Mouse (Mus musculus) intestine, postnatal 0 days (tissue): ENCODE results near the gene Rnf212b. TPM values are rescaled to one million over a fixed set of nuclear protein-coding genes. Genes with fewer than 3 reads are reported as not detected.

Source experiments
- ATAC-seq: fragments of 200-750 bp; cut with Nextera tagmentation; 2 replicates; pipeline ENCODE4 v1.8.0; 2017; ENCODE audit warnings: mild to moderate bottlenecking, moderate TSS enrichment, moderate library complexity
- H3K27ac ChIP-seq: fragments of 300-500 bp; sonication (generic); 2 replicates; pipeline ENCODE4 v1.5.1; 2014; ENCODE audit warnings: mild to moderate bottlenecking, low read depth, low read length, moderate library complexity
- H3K27me3 ChIP-seq: fragments of 300-500 bp; sonication (generic); replicated peaks from 2 replicates; pipeline ENCODE4 v1.6.1; 2014; ENCODE audit warnings: low read length, mixed read lengths; ENCODE audit not compliant: control insufficient read depth, insufficient read depth
- H3K36me3 ChIP-seq: fragments of 300-500 bp; sonication (generic); 2 replicates; pipeline ENCODE4 v1.6.1; 2014; ENCODE audit warnings: mild to moderate bottlenecking, moderate library complexity; ENCODE audit not compliant: control insufficient read depth, insufficient read depth
- H3K4me1 ChIP-seq: fragments of 300-500 bp; sonication (generic); replicated peaks from 2 replicates; pipeline ENCODE4 v1.6.1; 2014; ENCODE audit warnings: antibody characterized with exemption, low read length, mixed read lengths; ENCODE audit not compliant: control insufficient read depth, insufficient read depth
- H3K4me2 ChIP-seq: fragments of 300-500 bp; sonication (generic); replicated peaks from 2 replicates; pipeline ENCODE4 v1.6.1; 2014; ENCODE audit warnings: low read depth, mild to moderate bottlenecking, moderate library complexity
- H3K4me3 ChIP-seq: fragments of 300-500 bp; sonication (generic); 2 replicates; pipeline ENCODE4 v1.5.1; 2014; ENCODE audit warnings: low read depth, low read length
- H3K9ac ChIP-seq: fragments of 300-500 bp; sonication (generic); 2 replicates; pipeline ENCODE4 v1.6.1; 2014; ENCODE audit warnings: mild to moderate bottlenecking, low read depth, low read length
- H3K9me3 ChIP-seq: fragments of 300-500 bp; sonication (generic); 2 replicates; pipeline ENCODE4 v1.6.1; 2016; ENCODE audit warnings: mixed run types; ENCODE audit not compliant: control insufficient read depth
- CTCF ChIP-seq: sonication (generic); IDR thresholded peaks from 2 replicates; pipeline ENCODE4 v1.5.1; 2016; ENCODE audit warnings: low read depth, mild to moderate bottlenecking, control low read depth, antibody characterized with exemption, moderate library complexity
- WGBS: fragments of 180-500 bp; shearing (Covaris S2); extraction: QIAGEN DNeasy Blood & Tissue Kit; methylation state at CpG from one replicate; pipeline ENCODE4 v1.1.7; 2014; 5-methylcytosine and 5-hydroxymethylcytosine counted together
- polyA plus RNA-seq: library from polyadenylated mRNA; unstranded; fragments of >200 nt; fragmentation: Nextera tagmentation; extraction: Ambion mirVana; gene quantifications from 2 replicates; pipeline ENCODE4 v1.2.1, GENCODE M21; 2015

Rnf212b gene
- polyA plus RNA-seq, 1 experiment from 2014 or later, result not detected

DNA sequence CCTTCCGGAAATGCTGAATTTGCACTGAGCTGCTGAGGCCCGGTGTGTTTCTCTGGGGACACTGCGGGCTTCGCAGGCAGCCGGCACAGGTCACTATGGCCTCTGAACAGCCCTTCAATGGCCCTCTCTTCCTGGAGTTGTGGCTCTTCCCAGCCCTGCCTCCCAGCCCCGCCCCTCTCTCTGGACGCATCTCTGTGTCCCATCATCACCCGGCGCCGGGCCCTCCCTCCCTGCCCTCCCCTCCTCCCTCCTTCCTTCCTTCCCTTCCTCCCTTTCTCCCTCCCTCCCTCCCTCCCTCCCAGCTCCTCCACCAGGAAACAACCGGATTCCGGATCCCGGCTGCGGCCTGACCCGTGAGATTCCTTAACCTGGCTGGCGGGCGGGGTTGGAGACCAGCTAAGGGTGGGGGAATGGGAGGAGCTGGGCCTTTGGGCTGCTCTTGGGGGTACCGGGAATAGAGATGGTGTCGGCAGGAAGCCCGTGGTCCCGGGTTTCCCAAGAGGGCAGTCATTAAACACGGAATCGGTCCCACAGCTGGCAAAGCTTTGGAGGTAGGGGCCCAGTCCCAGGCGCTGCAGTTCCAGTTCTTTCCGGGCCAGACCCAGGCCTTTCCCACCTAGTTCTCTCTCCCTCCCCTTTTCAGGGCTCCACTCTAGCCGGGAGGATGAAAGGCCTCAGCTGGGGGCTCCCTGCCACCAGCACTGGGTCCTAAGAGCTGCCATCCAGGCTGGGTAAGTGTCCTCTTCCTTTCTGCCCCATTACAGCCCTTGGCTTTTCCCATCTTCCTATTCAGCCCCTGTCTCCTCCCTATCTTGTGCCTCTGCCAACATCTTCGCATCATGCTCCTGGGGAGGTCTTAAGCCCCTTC, 69.4 kb downstream of the Rnf212b start, which contains the start of the genes Bcl2l2 and Gm20521:
Gene Bcl2l2 (plus strand): TSS at position 224 of the 868 bp plus-strand sequence.
Gene Gm20521 (plus strand): TSS at position 288 of the 868 bp plus-strand sequence.
- peaks cover 3% of the 10 kb centered on the region; the same call in 1 of the 2 replicates for H3K4me1 ChIP-seq
- H3K4me2 ChIP-seq, result peak within 1 kb of the TSS; percentile 83
- peak; percentile 94 for ATAC-seq
- peak within 1 kb of the TSS; percentile 84 for H3K9ac ChIP-seq
- H3K4me3 ChIP-seq, result peak within 1 kb of the TSS; percentile 73
- H3K27ac ChIP-seq, result peak within 1 kb of the TSS; percentile 93
- no peak for TF ChIP-seq CTCF
- H3K9me3 ChIP-seq, result no peaks in the 10 kb centered on the region
- no peaks in the 10 kb centered on the region for H3K27me3 ChIP-seq
- peaks cover 16% of the 10 kb centered on the region; the same call in 1 of the 2 replicates for H3K36me3 ChIP-seq
- WGBS, result under 1% methylated on average over 27 of the region's 27 CpGs

DNA sequence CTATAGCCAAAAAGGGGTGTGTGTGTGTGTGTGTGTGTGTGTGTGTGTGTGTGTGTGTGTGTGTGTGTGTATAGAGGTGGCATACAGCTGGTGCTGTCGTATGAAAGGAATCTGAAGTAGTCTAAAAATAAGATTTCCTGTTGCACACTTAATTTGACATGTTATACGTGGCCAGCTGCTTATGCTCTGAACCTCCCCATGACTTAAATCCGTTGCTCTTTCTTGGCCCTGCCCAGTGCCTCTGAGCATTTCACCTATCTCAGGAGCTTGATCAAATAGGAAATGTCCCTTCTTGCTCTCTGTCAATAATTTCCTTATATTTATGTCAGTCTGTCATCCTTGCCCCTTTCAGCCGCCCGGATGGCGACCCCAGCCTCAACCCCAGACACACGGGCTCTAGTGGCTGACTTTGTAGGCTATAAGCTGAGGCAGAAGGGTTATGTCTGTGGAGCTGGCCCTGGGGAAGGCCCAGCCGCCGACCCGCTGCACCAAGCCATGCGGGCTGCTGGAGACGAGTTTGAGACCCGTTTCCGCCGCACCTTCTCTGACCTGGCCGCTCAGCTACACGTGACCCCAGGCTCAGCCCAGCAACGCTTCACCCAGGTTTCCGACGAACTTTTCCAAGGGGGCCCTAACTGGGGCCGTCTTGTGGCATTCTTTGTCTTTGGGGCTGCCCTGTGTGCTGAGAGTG, 70.2 kb downstream of the Rnf212b start:
- 11% methylated on average over 21 of the region's 21 CpGs for WGBS
- H3K27me3 ChIP-seq, result no peaks in the 10 kb centered on the region
- peaks cover 3% of the 10 kb centered on the region; the same call in 1 of the 2 replicates for H3K4me1 ChIP-seq
- peak overlapping the region; percentile 84 for H3K9ac ChIP-seq
- peak overlapping the region; percentile 83 for H3K4me2 ChIP-seq
- peaks cover 21% of the 10 kb centered on the region; the same call in 1 of the 2 replicates for H3K36me3 ChIP-seq
- H3K27ac ChIP-seq, result peak overlapping the region; percentile 93
- H3K4me3 ChIP-seq, result peak overlapping the region; percentile 73
- ATAC-seq, result no peak; the same call in 1 of the 2 replicates
- TF ChIP-seq CTCF, result no peak
- H3K9me3 ChIP-seq, result no peaks in the 10 kb centered on the region

DNA sequence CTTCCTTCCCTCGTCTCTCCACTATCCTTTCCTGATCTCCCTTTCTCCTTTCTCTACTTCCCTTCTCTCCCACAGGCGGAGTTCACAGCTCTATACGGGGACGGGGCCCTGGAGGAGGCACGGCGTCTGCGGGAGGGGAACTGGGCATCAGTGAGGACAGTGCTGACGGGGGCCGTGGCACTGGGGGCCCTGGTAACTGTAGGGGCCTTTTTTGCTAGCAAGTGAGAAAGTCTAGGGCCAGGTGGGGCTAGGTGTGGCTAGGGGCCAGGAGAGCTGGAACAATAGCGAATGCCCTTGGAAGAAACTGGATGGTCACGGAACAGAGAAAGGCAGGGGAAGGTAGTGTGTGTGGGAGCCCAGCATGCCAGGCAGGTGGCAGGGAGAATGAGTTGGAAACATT, 71.4 kb downstream of the Rnf212b start:
- WGBS, result 64% methylated on average over 11 of the region's 11 CpGs
- Histone ChIP-seq H3K4me1 (peaks cover 3% of the 10 kb centered on the region; the same call in 1 of the 2 replicates), H3K9ac (0 out of 2 replicates have a peak overlapping the region, but pooled peaks have one; percentile 12), H3K36me3 (peaks cover 26% of the 10 kb centered on the region; the same call in 1 of the 2 replicates), H3K27ac (no peak overlapping the region), H3K4me3 (no peak overlapping the region), H3K9me3 (no peaks in the 10 kb centered on the region), H3K27me3 (no peaks in the 10 kb centered on the region), H3K4me2 (peak overlapping the region; percentile 83; the same call in 1 of the 2 replicates)
- TF ChIP-seq CTCF, result no peak
- no peak for ATAC-seq

DNA sequence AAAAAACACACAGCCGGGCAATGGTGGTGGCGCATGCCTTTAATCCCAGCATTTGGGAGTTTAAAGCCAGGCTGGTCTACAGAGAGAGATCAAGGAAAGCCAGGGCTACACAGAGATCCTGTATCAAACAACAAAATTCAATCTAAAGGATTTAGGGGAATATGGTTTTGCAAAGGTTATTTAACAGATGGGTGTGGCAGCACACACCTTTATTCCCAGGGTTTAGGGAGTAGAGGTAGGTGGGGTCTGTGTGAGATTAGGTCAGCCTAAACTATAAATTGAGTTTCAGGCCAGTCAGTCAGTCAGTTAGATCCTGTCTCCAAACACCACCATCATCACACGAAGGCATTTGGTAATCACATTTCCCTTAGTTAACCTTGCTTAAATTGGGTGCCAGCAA, 78.3 kb downstream of the Rnf212b start, which contains the start of gene Pabpn1:
Gene Pabpn1 (plus strand): TSS at position 301 of the 400 bp plus-strand sequence.
- Histone ChIP-seq H3K9me3 (no peaks in the 10 kb centered on the region), H3K9ac (no peak within 1 kb of the TSS), H3K4me2 (peak within 1 kb of the TSS; percentile 60), H3K27me3 (no peaks in the 10 kb centered on the region), H3K27ac (peak within 1 kb of the TSS; percentile 47), H3K4me3 (peak within 1 kb of the TSS; percentile 96), H3K36me3 (peaks cover 29% of the 10 kb centered on the region), H3K4me1 (0 out of 2 replicates have a peak, but pooled peaks cover 3% of the 10 kb centered on the region)
- TF ChIP-seq CTCF, result no peak
- WGBS, result 95% methylated on average over 3 of the region's 3 CpGs
- ATAC-seq, result no peak

DNA sequence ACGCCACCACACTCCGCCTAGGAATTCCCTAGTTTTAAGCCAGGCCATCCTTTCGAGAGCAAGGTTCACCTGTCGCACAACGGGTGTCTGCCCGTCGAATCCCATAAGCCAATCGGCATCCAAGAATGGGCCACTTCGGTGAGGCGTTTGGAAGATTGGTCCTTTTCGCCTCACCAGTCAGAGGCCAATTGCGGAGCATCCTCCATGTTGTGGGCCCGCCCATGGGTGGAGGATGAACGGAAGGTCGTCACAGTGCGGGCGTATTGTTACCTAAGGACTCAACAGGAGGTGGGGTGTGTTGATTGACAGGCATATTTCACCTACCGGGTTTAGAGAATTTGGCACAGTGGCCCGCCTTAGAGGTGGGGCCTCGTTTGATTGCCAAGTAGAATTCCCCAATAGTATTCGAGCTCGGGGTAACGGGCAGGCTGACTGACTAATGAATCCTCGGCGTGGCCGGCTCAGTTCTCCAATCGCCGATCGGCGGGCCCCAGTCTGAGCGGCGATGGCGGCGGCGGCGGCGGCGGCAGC, 79.8 kb downstream of the Rnf212b start:
- TF ChIP-seq CTCF, result no peak
- Histone ChIP-seq H3K27ac (peak overlapping the region; percentile 98), H3K4me2 (peak overlapping the region; percentile 82), H3K9ac (peak overlapping the region; percentile 100), H3K36me3 (peaks cover 38% of the 10 kb centered on the region), H3K9me3 (no peaks in the 10 kb centered on the region), H3K4me1 (0 out of 2 replicates have a peak, but pooled peaks cover 3% of the 10 kb centered on the region), H3K4me3 (peak overlapping the region; percentile 96), H3K27me3 (no peaks in the 10 kb centered on the region)
- peak; percentile 97 for ATAC-seq
- WGBS, result under 1% methylated on average over 32 of the region's 38 CpGs
